10 mouse cellular contexts compared by ENCODE assay signal in genomic region chr5:108549137-108549488, GRCm38 (mm10). TPM values are rescaled to one million over a fixed set of nuclear protein-coding genes. Genes with fewer than 3 reads are reported as not detected.
DNase-seq lines count a peak whose midpoint lies in the region; ATAC-seq lines count a peak whose summit lies in the region.
"Had no signal": no experiment of that assay in that cellular context is flagged by ENCODE, and none has a peak within 500 bp of the region (broad histone marks: within the 10 kb centered on the region; RNA-seq: fewer than 3 reads in every experiment).

No protein-coding gene starts in this region.

- ATAC-seq in heart, embryonic 16.5 days (replicated peaks; ENCODE audit: extremely low read depth, insufficient read depth, low FRiP score): no peak
- ATAC-seq in embryonic facial prominence, embryonic 11.5 days (replicated peaks; ENCODE audit: insufficient number of reproducible peaks, low FRiP score, low TSS enrichment, low read depth): no peak
- no peak for ATAC-seq in hindbrain, embryonic 11.5 days (ENCODE audit: low FRiP score)
- ATAC-seq in midbrain, embryonic 13.5 days: no peak

- no peaks in the 10 kb centered on the region for H3K9me3 ChIP-seq in heart, embryonic 16.5 days (replicated peaks; ENCODE audit: control insufficient read depth, low read length)
- no peaks in the 10 kb centered on the region for H3K9me3 ChIP-seq in embryonic facial prominence, embryonic 11.5 days (replicated peaks; ENCODE audit: control insufficient read depth, low read length)
- H3K9me3 ChIP-seq in hindbrain, embryonic 11.5 days (ENCODE audit: control insufficient read depth, low read length): no peaks in the 10 kb centered on the region
- no peaks in the 10 kb centered on the region for H3K9me3 ChIP-seq in midbrain, embryonic 13.5 days
- H3K9me3 ChIP-seq: G1E; megakaryocyte, embryonic 14.5 days had no signal

- H3K27ac ChIP-seq in heart, embryonic 16.5 days (ENCODE audit: low read length): no peak overlapping the region
- H3K27ac ChIP-seq in embryonic facial prominence, embryonic 11.5 days (replicated peaks; ENCODE audit: low read depth, low read length): no peak overlapping the region
- H3K27ac ChIP-seq in hindbrain, embryonic 11.5 days (ENCODE audit: low read depth, low read length): no peak overlapping the region
- H3K27ac ChIP-seq in midbrain, embryonic 13.5 days: peak overlapping the region; percentile 55; the same call in 1 of the 2 replicates

- peak overlapping the region; percentile 30 for H3K4me3 ChIP-seq in heart, embryonic 16.5 days (ENCODE audit: low read length)
- peak overlapping the region; percentile 23; the same call in 1 of the 2 replicates for H3K4me3 ChIP-seq in embryonic facial prominence, embryonic 11.5 days (ENCODE audit: low read depth, low read length)
- peak overlapping the region; percentile 36 for H3K4me3 ChIP-seq in hindbrain, embryonic 11.5 days (ENCODE audit: low read depth, low read length)
- peak overlapping the region; percentile 54 for H3K4me3 ChIP-seq in midbrain, embryonic 13.5 days (replicated peaks)

- H3K36me3 ChIP-seq in heart, embryonic 16.5 days (ENCODE audit: control insufficient read depth, insufficient read depth): no peaks in the 10 kb centered on the region
- no peaks in the 10 kb centered on the region for H3K36me3 ChIP-seq in embryonic facial prominence, embryonic 11.5 days (replicated peaks; ENCODE audit: control insufficient read depth, insufficient read depth, low read depth, low read length)
- no peaks in the 10 kb centered on the region for H3K36me3 ChIP-seq in hindbrain, embryonic 11.5 days (ENCODE audit: control insufficient read depth, insufficient read depth, low read length)
- no peaks in the 10 kb centered on the region for H3K36me3 ChIP-seq in midbrain, embryonic 13.5 days
- H3K36me3 ChIP-seq: G1E had no signal

- peaks cover 34% of the 10 kb centered on the region for H3K27me3 ChIP-seq in heart, embryonic 16.5 days (ENCODE audit: control insufficient read depth, insufficient read depth, low read length)
- H3K27me3 ChIP-seq in embryonic facial prominence, embryonic 11.5 days (ENCODE audit: control insufficient read depth, insufficient read depth, low read length): peaks cover 13% of the 10 kb centered on the region
- peaks cover 7% of the 10 kb centered on the region for H3K27me3 ChIP-seq in hindbrain, embryonic 11.5 days (ENCODE audit: control insufficient read depth, insufficient read depth, low read length)
- H3K27me3 ChIP-seq in midbrain, embryonic 13.5 days: peaks cover 54% of the 10 kb centered on the region

- peak overlapping the region; percentile 66 for H3K4me2 ChIP-seq in heart, embryonic 16.5 days (ENCODE audit: low read depth, low read length)
- H3K4me2 ChIP-seq in embryonic facial prominence, embryonic 11.5 days (ENCODE audit: low read depth, low read length): 0 out of 2 replicates have a peak overlapping the region, but pooled peaks have one; percentile 62
- H3K4me2 ChIP-seq in hindbrain, embryonic 11.5 days (replicated peaks; ENCODE audit: low read depth, low read length): peak overlapping the region; percentile 64
- H3K4me2 ChIP-seq in midbrain, embryonic 13.5 days (replicated peaks): peak overlapping the region; percentile 80

- H3K9ac ChIP-seq in heart, embryonic 16.5 days (ENCODE audit: low read length): no peak overlapping the region
- no peak overlapping the region for H3K9ac ChIP-seq in embryonic facial prominence, embryonic 11.5 days (replicated peaks; ENCODE audit: low read length)
- peak overlapping the region; percentile 46; the same call in 1 of the 2 replicates for H3K9ac ChIP-seq in hindbrain, embryonic 11.5 days (ENCODE audit: low read depth, low read length)
- peak overlapping the region; percentile 70 for H3K9ac ChIP-seq in midbrain, embryonic 13.5 days (replicated peaks)

- no peak for DNase-seq in heart, postnatal 4 days
- no peak for DNase-seq in embryonic facial prominence, embryonic 11.5 days (ENCODE audit: low spot score)
- DNase-seq in hindbrain, embryonic 11.5 days (ENCODE audit: low spot score): no peak
- DNase-seq in thymus, adult 18-20 months: no peak
- no peak for DNase-seq in layer of hippocampus, adult 18-20 months (ENCODE audit: low spot score in 2 of 2)
- DNase-seq in spleen, postnatal 10 days (ENCODE audit: low spot score in 2 of 2): no peak

- 15% methylated on average over 7 of the region's 7 CpGs for whole genome bisulfite sequencing in heart, embryonic 16.5 days
- WGBS in embryonic facial prominence, embryonic 11.5 days: 16% methylated on average over 7 of the region's 7 CpGs
- WGBS in hindbrain, embryonic 11.5 days: 14% methylated on average over 7 of the region's 7 CpGs
- WGBS in midbrain, embryonic 13.5 days: 12% methylated on average over 7 of the region's 7 CpGs

- H3K4me1 ChIP-seq in heart, embryonic 16.5 days (ENCODE audit: control insufficient read depth, insufficient read depth, low read length): peaks cover 11% of the 10 kb centered on the region; the same call in 1 of the 2 replicates
- no peaks in the 10 kb centered on the region for H3K4me1 ChIP-seq in embryonic facial prominence, embryonic 11.5 days (ENCODE audit: control insufficient read depth, insufficient read depth, low read length)
- H3K4me1 ChIP-seq in hindbrain, embryonic 11.5 days (replicated peaks; ENCODE audit: control insufficient read depth, insufficient read depth, low read length): 0 out of 2 replicates have a peak, but pooled peaks cover 3% of the 10 kb centered on the region
- H3K4me1 ChIP-seq in midbrain, embryonic 13.5 days (replicated peaks): peaks cover 18% of the 10 kb centered on the region

RNA-seq across cellular contexts. Expression of gene Cplx1, which starts 0.7 kb away (rescaled TPM):
- 0.36 and 0.59 TPM in 2 replicates for polyA plus RNA-seq in heart, embryonic 16.5 days (2015; fragmentation: Nextera tagmentation; extraction: Ambion mirVana)
- total RNA-seq in heart, postnatal 4 days (2021): under 1 TPM; 0.59 to 0.60 TPM
- 3.5 and 4.6 TPM in 2 replicates for polyA plus RNA-seq in embryonic facial prominence, embryonic 11.5 days (2014; fragmentation: Nextera tagmentation; extraction: Ambion mirVana)
- polyA plus RNA-seq in hindbrain, embryonic 11.5 days (2014; fragmentation: Nextera tagmentation; extraction: Ambion mirVana): 13.7 and 15.2 TPM in 2 replicates
- polyA plus RNA-seq in midbrain, embryonic 13.5 days (2015; fragmentation: Nextera tagmentation; extraction: Ambion mirVana): 31.6 and 33.5 TPM in 2 replicates
- total RNA-seq in layer of hippocampus, adult 18-20 months (2021): 100 to 1,000 TPM; 575 to 577 TPM
- polyA plus RNA-seq: G1E had no signal

Comparison
In these comparisons a context has a peak if more than half of its experiments do, and no peak if none do; other contexts are left out.
1. H3K9ac ChIP-seq: peak in hindbrain, embryonic 11.5 days (single experiment) and midbrain, embryonic 13.5 days (single experiment); none in heart, embryonic 16.5 days (single experiment) and embryonic facial prominence, embryonic 11.5 days (single experiment).
2. Peak in every context shown above with its lines, with median percentiles within 50 percentile points of each other: H3K4me2 ChIP-seq and H3K4me3 ChIP-seq.